Mouse (Mus musculus) retina, postnatal 1 day (tissue): ENCODE results near the gene Fitm1.
A peak's percentile ranks its signal among the peaks of the same experiment; 100 is the strongest.

ENCODE experiments used
- DNase-seq: peaks from one replicate; pipeline ENCODE4 v3.0.0-alpha.2; 2012

The Fitm1 gene

GRCm38 (mm10) chr14:55575302-55575701 is at the start of gene Fitm1:
Gene Fitm1 (plus strand): TSS chr14:55575617.
- no peak for DNase-seq

- DNase-seq: peak; percentile 65
These were observed 48.7 kb upstream of the Fitm1 start for GRCm38 (mm10) chr14:55526674-55527073.

DNA sequence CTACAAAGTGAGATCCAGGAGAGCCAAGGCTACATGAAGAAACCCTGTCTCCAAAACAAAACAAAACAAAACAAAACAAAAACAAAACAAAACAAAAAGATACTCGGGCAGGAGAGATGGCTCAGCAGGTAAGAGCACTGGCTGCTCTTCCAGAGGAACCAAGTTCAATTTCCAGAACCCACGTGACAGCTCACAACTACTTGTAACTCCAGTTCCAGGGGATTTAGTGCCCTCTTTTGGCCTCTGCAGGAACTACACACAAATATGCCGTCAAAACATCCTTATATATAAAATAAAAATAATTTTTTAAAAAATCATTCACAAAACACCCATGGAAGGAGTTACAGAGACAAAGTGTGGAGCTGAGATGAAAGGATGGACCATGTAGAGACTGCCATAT is 47.5 kb upstream of the Fitm1 start:
- peak; percentile 74 for DNase-seq

DNA sequence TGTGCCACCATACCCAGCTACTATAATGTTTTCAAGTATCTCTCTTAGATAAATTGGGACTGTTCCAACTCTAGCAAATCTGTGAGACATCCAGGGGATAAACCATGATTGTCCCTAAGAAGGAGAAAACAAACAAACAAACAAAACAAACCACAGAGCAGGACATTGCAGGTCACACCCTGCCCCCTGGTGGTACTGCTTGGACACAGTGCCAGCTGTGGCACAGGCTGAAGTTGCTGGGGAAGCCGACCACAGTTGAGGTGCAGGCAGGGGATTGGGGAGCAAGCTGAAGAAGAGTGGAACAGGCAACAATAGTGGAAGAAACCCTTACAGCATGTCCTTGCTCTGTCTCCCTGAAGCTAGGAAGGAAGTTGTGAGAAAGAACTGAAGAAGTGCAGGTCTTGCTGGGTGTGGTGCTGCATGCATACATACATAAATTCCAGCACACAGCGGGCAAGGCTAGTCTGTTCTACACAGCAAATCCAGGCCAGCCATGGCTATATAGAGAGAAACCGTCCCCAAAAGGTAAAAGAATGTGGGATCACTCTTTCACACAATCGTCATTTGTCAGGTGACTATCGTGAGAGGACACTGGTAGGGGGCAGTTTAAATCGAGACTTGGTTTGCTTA is 39.2 kb upstream of the Fitm1 start:
- DNase-seq: peak; percentile 71

- DNase-seq: peak; percentile 88
These were observed 35.2 kb upstream of the Fitm1 start, which contains the start of gene Pck2 for GRCm38 (mm10) chr14:55540067-55540786. Gene Pck2 (plus strand): TSS chr14:55540266.

- peak; percentile 89 for DNase-seq
These were observed 34.6 kb upstream of the Fitm1 start for GRCm38 (mm10) chr14:55540787-55541321.

DNA sequence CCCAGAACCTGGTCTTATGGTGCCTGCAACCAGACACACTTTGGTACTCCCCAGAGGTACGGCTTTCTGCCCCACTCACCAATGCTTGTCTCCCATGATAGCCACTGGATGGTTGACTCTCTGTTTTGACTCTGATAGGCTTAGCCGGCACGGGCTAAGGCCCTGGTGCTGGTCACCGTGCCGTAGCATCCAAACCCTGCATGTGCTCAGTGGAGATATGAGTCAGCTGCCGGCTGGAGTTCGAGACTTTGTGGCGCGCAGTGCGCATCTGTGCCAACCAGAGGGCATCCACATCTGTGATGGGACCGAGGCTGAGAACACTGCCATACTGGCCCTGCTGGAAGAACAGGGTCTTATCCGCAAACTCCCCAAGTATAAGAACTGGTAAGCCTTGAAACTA is 33.1 kb upstream of the Fitm1 start:
- no peak for DNase-seq

DNA sequence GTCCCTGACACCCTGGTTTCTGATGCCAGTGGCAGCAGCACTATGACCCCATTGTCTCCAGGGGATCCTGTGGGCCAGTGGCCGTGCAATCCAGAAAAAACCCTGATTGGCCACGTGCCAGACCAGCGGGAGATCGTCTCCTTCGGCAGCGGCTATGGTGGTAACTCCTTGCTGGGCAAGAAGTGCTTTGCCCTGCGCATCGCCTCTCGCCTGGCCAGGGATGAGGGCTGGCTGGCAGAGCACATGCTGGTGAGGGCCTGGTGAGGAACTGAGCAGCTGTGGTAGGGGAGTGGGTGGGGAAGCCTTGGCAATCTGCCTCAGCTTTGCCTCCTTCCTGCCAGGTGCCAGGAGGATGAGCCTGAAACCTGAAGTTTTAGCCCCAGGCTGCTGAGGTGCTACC is 31.1 kb upstream of the Fitm1 start:
- no peak for DNase-seq

DNA sequence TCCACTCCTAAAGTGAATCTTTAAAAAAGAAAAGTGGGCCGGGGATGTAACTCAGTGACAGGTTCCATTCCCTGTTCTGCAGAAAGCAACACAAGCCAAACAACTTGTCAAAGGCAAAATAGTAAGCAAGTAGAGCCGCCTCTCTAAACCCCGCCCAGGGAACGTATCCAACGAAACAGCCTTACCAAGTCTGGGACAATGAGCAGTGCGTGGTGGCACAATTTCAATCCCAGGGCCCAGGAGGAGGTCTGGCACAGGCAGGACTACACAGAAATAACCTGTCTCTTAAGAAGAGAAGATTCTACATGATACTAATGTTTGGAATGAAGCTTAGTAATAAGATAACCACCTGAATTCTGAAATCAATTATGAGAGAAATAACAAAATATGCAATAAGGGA is 25.2 kb upstream of the Fitm1 start:
- DNase-seq: no peak

DNA sequence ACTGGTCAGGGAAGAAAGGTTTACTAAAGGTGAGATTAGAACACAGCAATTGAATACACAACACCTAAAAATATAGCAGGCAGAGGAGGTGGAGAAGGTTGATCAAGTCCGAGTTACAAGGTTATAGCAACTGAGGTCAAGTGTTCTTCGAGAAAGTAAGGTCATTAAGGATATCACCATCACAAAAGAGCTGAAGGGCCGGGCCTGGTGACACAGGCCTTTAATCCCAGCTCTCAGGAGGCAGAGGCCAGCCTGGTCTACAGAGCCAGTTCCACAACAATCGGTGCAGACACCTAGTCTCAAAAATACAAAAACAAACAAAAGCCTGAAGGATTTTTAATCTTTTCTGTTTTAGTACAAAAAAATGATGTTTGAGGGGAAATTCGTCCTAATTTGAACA is 24.1 kb upstream of the Fitm1 start:
- no peak for DNase-seq

DNA sequence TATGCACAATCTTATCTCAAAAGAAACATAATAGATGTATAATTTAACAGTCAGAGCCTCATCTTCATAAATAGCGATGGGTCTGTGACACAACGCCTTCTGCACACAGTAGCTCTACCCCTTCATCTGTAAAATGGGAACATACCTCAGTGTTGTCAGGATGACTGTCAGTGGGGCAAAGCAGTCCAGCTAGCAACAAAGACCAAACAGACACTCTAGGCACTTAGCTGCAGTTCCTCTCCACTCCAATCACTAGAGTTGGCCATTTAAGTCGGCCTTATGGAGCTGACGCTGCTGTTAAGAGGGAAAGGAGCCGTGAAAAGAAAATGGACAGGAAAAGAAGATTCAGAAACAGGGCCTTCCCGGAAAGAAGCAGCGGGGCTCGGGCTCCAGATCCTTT is 23.6 kb upstream of the Fitm1 start:
- no peak for DNase-seq

DNA sequence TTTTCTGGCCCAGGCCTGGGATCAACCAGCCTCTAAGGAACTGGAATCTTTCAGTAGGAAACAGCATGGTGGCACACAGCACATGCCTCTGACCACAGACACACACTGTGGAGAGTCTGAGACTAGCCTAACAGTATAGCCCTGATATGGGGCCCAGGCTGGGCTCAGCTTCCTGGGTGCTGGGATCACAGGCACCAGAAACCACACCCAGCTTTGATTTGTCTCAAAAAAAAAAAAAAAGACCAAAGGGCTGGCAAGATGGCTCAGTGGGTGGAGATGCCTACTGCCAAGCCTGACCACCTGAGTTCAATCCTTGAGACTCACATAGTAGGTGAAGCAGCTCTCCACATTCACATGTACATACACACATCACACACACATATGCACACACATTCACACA is 20.8 kb upstream of the Fitm1 start:
- no peak for DNase-seq

DNA sequence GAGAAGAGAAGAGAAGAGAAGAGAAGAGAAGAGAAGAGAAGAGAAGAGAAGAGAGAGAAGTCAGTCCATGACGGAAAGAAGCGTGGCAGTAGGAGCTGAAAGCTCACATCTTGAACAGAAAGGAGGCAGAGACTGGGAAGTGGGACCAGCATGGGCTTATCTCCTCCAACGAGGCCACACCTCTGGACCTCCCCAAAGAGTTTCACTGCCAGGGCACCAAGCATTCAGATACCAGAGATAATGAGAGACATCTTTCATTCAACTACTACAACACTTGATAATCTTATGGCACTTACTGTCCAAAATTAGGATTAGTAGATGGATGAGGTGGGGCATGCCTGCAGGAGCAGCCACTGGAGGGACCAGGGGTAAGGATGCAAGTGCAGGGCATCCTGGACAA is 19.6 kb upstream of the Fitm1 start:
- no peak for DNase-seq

DNA sequence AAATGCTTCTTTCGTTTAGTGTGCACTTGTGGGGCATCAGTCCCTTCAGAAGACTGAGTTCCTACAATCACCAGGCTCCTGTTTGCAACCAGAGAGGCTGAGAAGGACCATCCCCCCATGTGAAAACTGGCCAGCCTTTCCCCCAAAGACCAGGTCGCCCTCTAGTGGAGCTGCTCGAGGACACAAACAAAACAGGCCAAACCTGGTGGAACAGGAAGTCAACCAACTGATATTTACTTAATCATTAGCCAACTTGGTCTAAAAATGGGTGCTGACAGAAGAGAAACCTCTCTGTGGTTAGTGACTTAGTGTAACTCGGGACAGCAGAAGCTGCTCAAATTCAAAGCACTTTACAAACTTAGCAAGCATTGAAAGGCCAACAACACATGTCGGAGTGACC is 18.4 kb upstream of the Fitm1 start:
- peak; percentile 78 for DNase-seq

DNA sequence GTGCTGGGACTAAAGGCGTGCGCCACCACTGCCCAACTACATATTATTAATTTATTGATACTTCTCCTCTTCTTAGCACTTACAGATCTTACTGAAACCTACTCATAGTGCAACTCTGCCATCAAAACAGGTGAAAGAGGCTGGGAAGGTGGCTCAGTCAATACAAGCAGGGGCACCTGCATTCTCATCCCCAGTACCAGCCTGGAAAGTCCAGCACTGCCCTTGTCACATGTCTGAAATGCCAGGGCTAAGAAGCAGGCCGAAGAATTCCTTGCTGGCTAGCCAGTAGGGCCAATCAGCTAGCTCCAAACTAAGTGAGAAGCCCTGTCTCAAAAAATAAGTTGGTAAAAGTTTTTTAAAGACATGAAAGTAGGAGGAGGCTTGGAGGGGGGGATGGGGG is 17.8 kb upstream of the Fitm1 start:
- no peak for DNase-seq

- no peak for DNase-seq
These were observed 16.5 kb upstream of the Fitm1 start for GRCm38 (mm10) chr14:55558740-55559448.

- peak; percentile 97 for DNase-seq
These were observed 15.6 kb upstream of the Fitm1 start, which contains the start of gene Dcaf11 for GRCm38 (mm10) chr14:55559799-55560201. Gene Dcaf11 (plus strand): TSS chr14:55560006.

- DNase-seq: peak; percentile 100
These were observed 15.0 kb upstream of the Fitm1 start, which contains the start of gene A730061H03Rik for GRCm38 (mm10) chr14:55560202-55561073. Gene A730061H03Rik (minus strand): TSS chr14:55560406.

DNA sequence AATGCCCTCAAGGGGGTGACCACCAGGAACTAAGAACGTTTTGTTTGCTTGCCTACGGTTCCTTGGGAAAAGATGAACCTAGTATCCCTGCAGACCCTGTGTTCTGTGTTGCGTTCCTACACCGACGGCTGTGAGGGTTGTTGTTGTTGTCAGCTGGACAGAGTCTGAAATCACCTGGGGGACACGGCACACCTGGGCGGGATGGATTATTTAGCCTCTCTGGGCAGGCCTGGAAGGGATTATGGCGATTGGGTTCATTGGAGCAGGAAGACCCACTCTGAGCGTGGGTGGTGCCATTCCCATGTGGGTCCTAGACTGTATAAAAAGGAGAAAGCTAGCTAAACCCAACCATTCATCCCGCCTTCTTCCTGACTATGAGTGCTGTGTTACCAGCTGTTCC is 13.6 kb upstream of the Fitm1 start:
- no peak for DNase-seq

- no peak for DNase-seq
These were observed 12.2 kb upstream of the Fitm1 start for GRCm38 (mm10) chr14:55563249-55563648.

GRCm38 (mm10) chr14:55565748-55566147 is 9.7 kb upstream of the Fitm1 start:
- no peak for DNase-seq

DNA sequence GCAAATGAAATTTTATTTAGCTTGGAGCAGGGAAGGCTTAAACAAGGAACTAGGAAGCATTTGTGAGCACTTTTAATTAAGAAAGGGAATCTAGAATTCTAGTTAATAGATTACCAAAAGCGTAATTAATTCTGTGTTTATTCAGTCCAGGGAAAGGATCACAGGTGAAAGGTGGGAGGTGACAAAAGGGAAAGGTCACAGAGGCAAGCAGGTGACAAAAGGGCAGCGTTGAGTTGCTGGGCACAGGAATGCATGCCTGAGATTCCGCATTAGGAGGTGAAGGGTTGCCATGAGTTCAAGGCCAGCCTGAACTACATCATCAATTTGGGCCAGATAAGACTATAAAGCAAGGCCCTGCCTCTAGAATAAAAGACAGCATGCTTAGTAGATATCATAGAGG is 7.9 kb upstream of the Fitm1 start:
- no peak for DNase-seq

- DNase-seq: no peak
These were observed 4.8 kb upstream of the Fitm1 start for GRCm38 (mm10) chr14:55570588-55570987.
